Mouse (Mus musculus) monocyte, adult 2 months (primary cell): ENCODE results near the gene Terb1.

Source experiments
- DNase-seq, 2 experiments: peaks; one replicate each; pipeline ENCODE4 v3.0.0; 2022; ENCODE audit warnings: low spot score in 2 of 2, low read depth in 1 of 2

Gene Terb1

GRCm38 (mm10) chr8:104452177-104452576, 57.5 kb downstream of the Terb1 start:
- DNase-seq, result no peak

- DNase-seq, result no peak
These were observed 60.9 kb downstream of the Terb1 start for GRCm38 (mm10) chr8:104448796-104449195.

GRCm38 (mm10) chr8:104446016-104446415, 63.7 kb downstream of the Terb1 start:
- no peak for DNase-seq

GRCm38 (mm10) chr8:104445248-104445647, 64.5 kb downstream of the Terb1 start:
- no peak for DNase-seq

GRCm38 (mm10) chr8:104443125-104443679, 66.5 kb downstream of the Terb1 start:
- DNase-seq, result no peak

- DNase-seq, result peak; percentile 73 to 88
These were observed 67.2 kb downstream of the Terb1 start, which contains the start of gene Dync1li2 for GRCm38 (mm10) chr8:104442299-104443124. Gene Dync1li2, minus strand, starts transcription at chr8:104443047.

- DNase-seq, result no peak
These were observed 68.1 kb downstream of the Terb1 start for GRCm38 (mm10) chr8:104441613-104442012.

GRCm38 (mm10) chr8:104439461-104439860, 70.2 kb downstream of the Terb1 start:
- no peak for DNase-seq

- DNase-seq, result no peak
These were observed 72.1 kb downstream of the Terb1 start for GRCm38 (mm10) chr8:104437494-104438135.

GRCm38 (mm10) chr8:104436591-104436990, 73.1 kb downstream of the Terb1 start:
- no peak for DNase-seq

- DNase-seq, result peak; percentile 84 to 87
These were observed 73.7 kb downstream of the Terb1 start for GRCm38 (mm10) chr8:104436038-104436437.

GRCm38 (mm10) chr8:104434826-104435354, 74.8 kb downstream of the Terb1 start:
- DNase-seq, result no peak

GRCm38 (mm10) chr8:104434275-104434674, 75.4 kb downstream of the Terb1 start:
- no peak for DNase-seq

GRCm38 (mm10) chr8:104433191-104433842, 76.4 kb downstream of the Terb1 start:
- DNase-seq, result no peak

GRCm38 (mm10) chr8:104432656-104433055, 77.1 kb downstream of the Terb1 start:
- no peak for DNase-seq

- no peak for DNase-seq
These were observed 79.5 kb downstream of the Terb1 start for GRCm38 (mm10) chr8:104430230-104430629.

GRCm38 (mm10) chr8:104427703-104428102, 82.0 kb downstream of the Terb1 start:
- DNase-seq, result no peak

GRCm38 (mm10) chr8:104422313-104422712, 87.4 kb downstream of the Terb1 start:
- no peak for DNase-seq

GRCm38 (mm10) chr8:104416022-104416421, 93.7 kb downstream of the Terb1 start:
- DNase-seq, result no peak

GRCm38 (mm10) chr8:104414204-104414603, 95.5 kb downstream of the Terb1 start:
- no peak for DNase-seq

- DNase-seq, result no peak
These were observed 95.9 kb downstream of the Terb1 start for GRCm38 (mm10) chr8:104413770-104414169.
